Mouse (Mus musculus): ENCODE results near the gene Sox6.

DNA sequence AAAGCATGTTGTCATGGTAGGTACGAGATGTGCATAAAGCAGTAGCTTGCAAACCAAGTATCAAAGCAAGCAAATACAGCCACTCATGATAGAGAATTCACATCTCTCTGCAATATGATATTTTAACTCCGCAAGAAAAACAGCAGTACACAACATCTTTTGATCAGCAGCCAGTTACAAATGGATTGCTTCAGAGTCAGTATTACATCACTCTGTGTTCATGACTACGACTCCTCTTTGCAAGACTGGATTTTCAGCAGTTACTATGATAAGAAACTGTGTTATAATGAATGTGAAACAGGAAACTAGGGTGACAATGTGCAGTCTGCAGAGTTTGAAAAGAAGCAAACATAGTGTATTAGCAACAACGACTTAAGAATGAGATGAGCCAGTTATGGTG lies 71.4 kb downstream of the Sox6 start:
- TF ChIP-seq POLR2A (IDR thresholded peaks at IDR 0.05; ENCODE audit: borderline replicate concordance, insufficient read depth, low read length) (no peak), CTCF (IDR thresholded peaks at IDR 0.05; ENCODE audit: borderline replicate concordance, insufficient read depth, low read depth, low read length) (no peak)

Measured in cerebellum, adult 2 months (tissue).